Mouse (Mus musculus): ENCODE data around the gene Ttll5.

DNA sequence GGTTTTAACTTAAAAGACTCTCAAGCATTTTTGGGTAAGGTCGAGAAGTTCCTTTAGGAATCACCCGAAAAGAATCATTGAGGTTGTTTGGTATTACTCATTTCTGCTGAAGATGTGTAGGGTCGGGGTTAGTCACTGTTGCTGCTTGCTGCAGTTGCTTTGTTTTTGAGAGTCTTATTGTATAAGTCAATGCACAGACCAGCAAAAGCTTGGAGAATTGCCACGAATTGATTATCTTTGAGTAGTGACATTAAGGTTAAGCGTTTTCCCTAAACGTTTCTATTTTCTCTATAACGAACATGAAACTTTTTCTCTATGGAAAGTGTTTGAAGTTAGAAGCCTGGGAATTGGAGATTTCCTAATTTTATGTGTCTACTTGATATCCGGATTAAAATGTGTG is 902 bp downstream of the Ttll5 start:
- TF ChIP-seq CTCF (IDR thresholded peaks at IDR 0.05) (no peak), EP300 (IDR thresholded peaks at IDR 0.05; ENCODE audit: insufficient read depth, low read depth, low read length) (no peak), POLR2A (IDR thresholded peaks at IDR 0.05; ENCODE audit: insufficient read depth, low read depth, low read length) (no peak)
